Mouse (Mus musculus) kidney, embryonic 14.5 days (tissue): Measurements from ENCODE around the gene Dera. TPM values are rescaled to one million over a fixed set of nuclear protein-coding genes. Genes with fewer than 3 reads are reported as not detected.
A peak's percentile ranks its signal among the peaks of the same experiment; 100 is the strongest.

Source experiments
- ATAC-seq: fragments of 200-750 bp; cut with Nextera tagmentation; 2 replicates; pipeline ENCODE4 v1.8.0; 2017; ENCODE audit warnings: moderate number of reproducible peaks, mild to moderate bottlenecking, moderate TSS enrichment, moderate library complexity; ENCODE audit not compliant: low FRiP score, low TSS enrichment
- H3K27ac ChIP-seq: fragments of 300-500 bp; sonication (generic); 2 replicates; pipeline ENCODE4 v1.5.1; 2014; ENCODE audit warnings: low read depth, mild to moderate bottlenecking, low read length, moderate library complexity, mixed read lengths
- H3K27me3 ChIP-seq: fragments of 300-500 bp; sonication (generic); 2 replicates; pipeline ENCODE4 v1.6.1; 2014; ENCODE audit warnings: mild to moderate bottlenecking, low read length; ENCODE audit not compliant: control insufficient read depth, insufficient read depth
- H3K36me3 ChIP-seq: fragments of 300-500 bp; sonication (generic); 2 replicates; pipeline ENCODE4 v1.6.1; 2014; ENCODE audit warnings: low read length, mixed read lengths; ENCODE audit not compliant: control insufficient read depth, insufficient read depth
- H3K4me1 ChIP-seq: fragments of 300-500 bp; sonication (generic); 2 replicates; pipeline ENCODE4 v1.6.1; 2014; ENCODE audit warnings: low read length, mixed read lengths; ENCODE audit not compliant: control insufficient read depth, insufficient read depth
- H3K4me2 ChIP-seq: fragments of 300-500 bp; sonication (generic); replicated peaks from 2 replicates; pipeline ENCODE4 v1.6.1; 2014; ENCODE audit warnings: low read depth, mild to moderate bottlenecking, low read length
- H3K4me3 ChIP-seq: fragments of 300-500 bp; sonication (generic); 2 replicates; pipeline ENCODE4 v1.5.1; 2014; ENCODE audit warnings: mild to moderate bottlenecking, low read length
- H3K9ac ChIP-seq: fragments of 300-500 bp; sonication (generic); 2 replicates; pipeline ENCODE4 v1.6.1; 2014; ENCODE audit warnings: low read depth, mild to moderate bottlenecking, low read length, moderate library complexity
- H3K9me3 ChIP-seq: fragments of 300-500 bp; sonication (generic); 2 replicates; pipeline ENCODE4 v1.6.1; 2016; ENCODE audit warnings: low read length; ENCODE audit not compliant: control insufficient read depth
- whole genome bisulfite sequencing: fragments of 180-500 bp; shearing (Covaris S2); extraction: QIAGEN DNeasy Blood & Tissue Kit; methylation state at CpG from one replicate; pipeline ENCODE4 v1.1.7; 2014; 5-methylcytosine and 5-hydroxymethylcytosine counted together
- polyA plus RNA-seq: library from polyadenylated mRNA; unstranded; fragments of >200 nt; fragmentation: Nextera tagmentation; extraction: Ambion mirVana; gene quantifications from 2 replicates; pipeline ENCODE4 v1.2.1, GENCODE M21; 2014

Gene Dera
- polyA plus RNA-seq, 1 experiment from 2014 or later = 68.7 TPM

DNA sequence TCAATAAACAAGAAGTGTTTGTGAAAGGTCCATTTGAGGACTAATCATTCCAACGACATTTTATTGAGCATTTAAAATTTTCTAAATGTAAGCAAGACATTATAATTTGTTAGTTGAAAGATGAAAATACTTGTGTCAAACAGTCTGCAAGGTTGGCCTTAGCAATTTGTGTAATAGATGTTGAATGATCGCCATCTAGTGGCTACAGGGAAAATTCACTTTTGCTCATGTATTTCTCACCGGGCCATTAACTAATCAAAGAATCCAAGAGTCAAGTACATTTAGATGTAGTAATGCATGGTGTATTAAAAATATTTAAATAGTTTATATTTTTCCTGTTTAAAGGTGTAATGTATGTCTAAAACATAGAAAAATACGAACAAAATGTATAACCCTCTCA lies 30.4 kb upstream of the Dera start:
- Histone ChIP-seq H3K4me1 (no peaks in the 10 kb centered on the region), H3K4me2 (no peak overlapping the region), H3K27ac (no peak overlapping the region), H3K4me3 (no peak overlapping the region), H3K9me3 (no peaks in the 10 kb centered on the region), H3K36me3 (no peaks in the 10 kb centered on the region), H3K27me3 (no peaks in the 10 kb centered on the region), H3K9ac (no peak overlapping the region)
- ATAC-seq = no peak
- WGBS = 5% methylated on average over 4 of the region's 4 CpGs

- no peaks in the 10 kb centered on the region; the same call in 1 of the 2 replicates for H3K27me3 ChIP-seq
- peaks cover 10% of the 10 kb centered on the region for H3K36me3 ChIP-seq
- H3K9ac ChIP-seq = peak overlapping the region; percentile 95; the same call in 1 of the 2 replicates
- peak; percentile 3; the same call in 1 of the 2 replicates for ATAC-seq
- peaks cover 8% of the 10 kb centered on the region for H3K4me1 ChIP-seq
- H3K4me2 ChIP-seq = peak overlapping the region; percentile 69
- H3K9me3 ChIP-seq = no peaks in the 10 kb centered on the region
- no peak overlapping the region for H3K27ac ChIP-seq
- peak overlapping the region; percentile 95 for H3K4me3 ChIP-seq
- WGBS = 8% methylated on average over 7 of the region's 7 CpGs
Measured at GRCm38 (mm10) chr6:137734460-137734845, 19.9 kb upstream of the Dera start.

DNA sequence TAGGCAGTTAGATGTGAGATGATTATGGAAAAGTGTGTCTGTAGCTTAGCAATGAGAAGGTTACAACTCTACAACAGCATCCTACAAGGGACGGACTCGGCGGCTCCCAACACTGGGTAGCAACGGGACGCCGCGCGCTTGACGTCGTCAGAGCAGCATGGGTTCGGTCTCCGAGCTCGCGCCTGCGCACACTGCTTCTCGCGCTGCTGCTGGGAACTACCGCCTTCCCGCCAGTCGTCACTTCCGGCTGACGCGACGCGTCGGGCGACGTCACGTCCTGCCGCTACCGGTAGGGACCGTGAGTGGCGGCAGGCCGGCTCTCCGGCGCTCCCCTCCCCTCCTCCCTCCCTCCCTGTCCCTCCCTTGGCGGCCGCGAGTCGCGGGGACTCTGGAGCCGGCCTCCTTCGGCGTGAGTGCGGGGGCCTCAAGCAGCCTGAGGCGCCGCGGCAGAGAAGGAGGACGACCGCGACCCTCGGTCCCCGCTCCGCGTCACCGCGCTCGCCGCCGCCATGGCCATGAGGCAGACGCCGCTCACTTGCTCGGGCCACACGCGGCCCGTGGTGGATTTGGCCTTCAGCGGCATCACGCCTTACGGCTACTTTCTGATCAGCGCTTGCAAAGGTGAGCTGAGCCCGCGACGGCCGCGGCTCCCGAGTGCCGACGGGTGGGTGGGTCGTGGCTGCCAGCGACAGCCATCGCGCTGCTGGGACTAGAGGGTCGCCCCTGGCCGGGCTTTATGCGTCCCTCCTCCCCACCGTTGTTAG lies 19.3 kb upstream of the Dera start, which contains the start of gene Strap:
TSS of gene Strap (plus strand) at position 233 of the 764 bp plus-strand sequence.
- Histone ChIP-seq H3K4me2 (peak within 1 kb of the TSS; percentile 69), H3K4me3 (peak within 1 kb of the TSS; percentile 95), H3K9me3 (no peaks in the 10 kb centered on the region), H3K9ac (peak within 1 kb of the TSS; percentile 95), H3K4me1 (peaks cover 8% of the 10 kb centered on the region), H3K27me3 (no peaks in the 10 kb centered on the region; the same call in 1 of the 2 replicates), H3K27ac (peak within 1 kb of the TSS; percentile 87), H3K36me3 (peaks cover 16% of the 10 kb centered on the region)
- WGBS = under 1% methylated on average over 77 of the region's 86 CpGs
- ATAC-seq = peak; percentile 99

GRCm38 (mm10) chr6:137735671-137736238 lies 18.6 kb upstream of the Dera start:
- H3K27ac ChIP-seq = no peak overlapping the region; the same call in 1 of the 2 replicates

DNA sequence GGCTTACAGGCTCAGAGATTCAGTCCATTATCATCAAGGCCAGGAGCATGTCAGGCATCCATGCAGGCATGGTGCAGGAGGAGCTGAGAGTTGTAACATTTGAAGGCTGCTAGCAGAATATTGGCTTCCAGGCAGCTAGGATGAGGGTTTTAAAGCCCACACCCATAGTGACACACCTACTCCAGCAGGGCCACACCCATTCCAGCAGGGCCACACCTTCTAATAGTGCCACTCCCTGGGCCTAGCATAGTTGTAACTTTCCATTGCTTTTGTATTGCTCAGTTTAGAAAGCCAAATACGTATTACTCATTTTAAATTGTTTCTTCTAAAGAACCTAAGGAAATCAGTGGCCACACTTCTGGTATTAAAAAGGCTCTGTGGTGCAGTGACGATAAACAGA lies 13.4 kb upstream of the Dera start:
- no peak overlapping the region for H3K4me2 ChIP-seq
- no peak for ATAC-seq
- H3K27me3 ChIP-seq = no peaks in the 10 kb centered on the region
- H3K4me1 ChIP-seq = peaks cover 7% of the 10 kb centered on the region
- no peak overlapping the region for H3K9ac ChIP-seq
- peaks cover 74% of the 10 kb centered on the region for H3K36me3 ChIP-seq
- no peaks in the 10 kb centered on the region for H3K9me3 ChIP-seq
- no peak overlapping the region for H3K27ac ChIP-seq
- H3K4me3 ChIP-seq = no peak overlapping the region
- WGBS = 98% methylated on average over 2 of the region's 2 CpGs

More at GRCm38 (mm10) chr6:137735671-137736238, 18.6 kb upstream of the Dera start:
- Histone ChIP-seq H3K9me3 (no peaks in the 10 kb centered on the region), H3K9ac (peak overlapping the region; percentile 95), H3K27me3 (no peaks in the 10 kb centered on the region; the same call in 1 of the 2 replicates), H3K4me1 (peaks cover 8% of the 10 kb centered on the region), H3K36me3 (peaks cover 23% of the 10 kb centered on the region), H3K4me3 (peak overlapping the region; percentile 95), H3K4me2 (peak overlapping the region; percentile 69)
- WGBS = 4% methylated on average over 17 of the region's 17 CpGs
- no peak for ATAC-seq

GRCm38 (mm10) chr6:137744700-137745099 lies 9.6 kb upstream of the Dera start:
- ATAC-seq = no peak
- peaks cover 86% of the 10 kb centered on the region for H3K36me3 ChIP-seq
- no peaks in the 10 kb centered on the region for H3K4me1 ChIP-seq
- H3K9me3 ChIP-seq = no peaks in the 10 kb centered on the region
- H3K4me3 ChIP-seq = no peak overlapping the region
- no peaks in the 10 kb centered on the region for H3K27me3 ChIP-seq
- H3K4me2 ChIP-seq = no peak overlapping the region
- 71% methylated on average over 4 of the region's 4 CpGs for WGBS
- no peak overlapping the region for H3K9ac ChIP-seq
- no peak overlapping the region for H3K27ac ChIP-seq

DNA sequence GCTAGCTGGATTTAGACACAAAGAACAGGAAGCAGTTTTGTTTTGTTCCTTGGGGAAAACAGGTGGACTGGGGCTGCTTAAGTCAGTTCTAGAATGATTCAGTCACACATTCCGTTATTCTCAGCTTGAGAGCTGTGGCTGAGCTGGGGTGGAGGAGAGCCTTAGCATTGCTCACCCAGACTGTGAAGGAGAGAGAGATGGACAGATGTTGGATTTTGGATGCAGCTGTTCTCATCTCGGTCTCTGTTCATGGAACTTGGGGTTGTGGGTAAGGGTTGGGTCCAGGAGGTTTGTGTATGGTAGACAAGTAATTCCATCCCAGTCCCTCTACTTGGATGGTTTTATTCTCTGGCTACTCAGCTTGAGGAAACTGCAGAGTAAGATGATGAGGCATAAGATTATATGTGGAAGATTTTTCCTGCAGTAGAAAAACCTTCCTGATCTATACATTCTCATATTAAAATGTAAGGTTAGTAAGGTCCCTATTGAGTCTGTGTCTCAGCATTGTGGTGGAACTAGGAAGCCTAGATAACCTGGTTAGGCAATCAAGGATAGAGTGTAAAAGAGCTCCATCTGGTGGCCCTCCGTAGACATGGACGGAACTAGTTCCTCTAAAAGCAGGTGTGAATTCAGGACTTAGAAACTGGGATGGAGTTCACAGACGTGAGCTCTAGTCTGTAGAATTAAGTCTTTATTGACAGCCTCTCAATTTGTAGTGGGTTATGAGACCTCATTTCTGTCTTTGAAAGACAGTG lies 7.0 kb upstream of the Dera start:
- H3K27ac ChIP-seq = no peak overlapping the region
- WGBS = 82% methylated on average over 5 of the region's 5 CpGs
- ATAC-seq = no peak
- H3K27me3 ChIP-seq = no peaks in the 10 kb centered on the region
- no peak overlapping the region for H3K9ac ChIP-seq
- no peak overlapping the region for H3K4me2 ChIP-seq
- no peaks in the 10 kb centered on the region for H3K9me3 ChIP-seq
- H3K36me3 ChIP-seq = peaks cover 80% of the 10 kb centered on the region
- no peak overlapping the region for H3K4me3 ChIP-seq
- no peaks in the 10 kb centered on the region for H3K4me1 ChIP-seq

DNA sequence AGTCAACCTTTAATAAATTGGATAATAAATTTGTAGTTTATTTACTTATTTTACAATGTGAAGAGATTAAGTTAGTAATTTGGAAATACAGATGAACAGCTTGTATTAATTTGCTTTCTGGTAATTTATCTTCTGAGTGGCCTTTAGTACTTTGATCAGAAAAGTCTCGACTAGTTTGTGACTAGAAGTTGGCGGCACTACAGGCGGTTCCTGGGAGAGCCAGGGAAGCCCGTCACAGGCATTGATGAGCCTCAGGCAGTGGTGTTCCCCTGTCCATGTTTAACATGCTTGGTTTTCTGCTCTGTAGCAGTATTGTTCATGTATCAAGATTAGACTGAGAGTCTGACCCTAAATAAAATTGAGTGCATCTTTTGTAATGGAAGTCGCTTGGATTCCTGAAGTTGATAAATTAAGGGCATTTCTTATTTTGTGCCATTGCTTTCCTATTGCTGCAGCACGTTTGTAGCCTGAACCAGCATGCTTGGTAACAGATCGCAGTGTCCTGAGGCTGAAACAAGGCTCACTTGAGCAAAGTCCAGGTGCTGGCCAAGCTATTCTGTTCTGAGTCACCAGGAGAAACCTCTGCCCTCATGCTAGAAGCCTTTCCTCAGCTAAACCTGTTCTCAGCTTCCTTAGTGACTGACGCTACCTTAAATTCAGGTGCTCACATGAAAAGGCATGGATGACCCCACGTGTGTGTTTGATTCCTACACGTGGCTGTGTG lies 2.6 kb upstream of the Dera start:
- no peak overlapping the region for H3K27ac ChIP-seq
- H3K9ac ChIP-seq = no peak overlapping the region
- 0 out of 2 replicates have a peak, but pooled peaks cover 4% of the 10 kb centered on the region for H3K4me1 ChIP-seq
- H3K4me3 ChIP-seq = no peak overlapping the region
- no peaks in the 10 kb centered on the region for H3K27me3 ChIP-seq
- ATAC-seq = no peak
- 87% methylated on average over 10 of the region's 10 CpGs for WGBS
- no peak overlapping the region for H3K4me2 ChIP-seq
- H3K36me3 ChIP-seq = peaks cover 44% of the 10 kb centered on the region
- no peaks in the 10 kb centered on the region for H3K9me3 ChIP-seq
